8 mouse cellular contexts compared by ENCODE assay signal in genomic region chr5:140263754-140264749, GRCm38 (mm10). TPM values are rescaled to one million over a fixed set of nuclear protein-coding genes. Genes with fewer than 3 reads are reported as not detected.
DNase-seq lines count a peak whose midpoint lies in the region; ATAC-seq and TF ChIP-seq lines count a peak whose summit lies in the region.

No protein-coding gene starts in this region.

- TF ChIP-seq CTCF in hindbrain, postnatal 0 days (IDR thresholded peaks at IDR 0.05; ENCODE audit: low read depth): no peak
- TF ChIP-seq CTCF in olfactory bulb, adult 2 months (IDR thresholded peaks at IDR 0.05; ENCODE audit: insufficient read depth, low read depth, low read length): no peak
- no peak for TF ChIP-seq CTCF in lung, adult 2 months (IDR thresholded peaks at IDR 0.05; ENCODE audit: insufficient read depth, low read length)

- H3K36me3 ChIP-seq in forebrain, embryonic 14.5 days (ENCODE audit: control insufficient read depth, insufficient read depth, low read length): peaks cover 19% of the 10 kb centered on the region; the same call in 1 of the 2 replicates
- no peaks in the 10 kb centered on the region for H3K36me3 ChIP-seq in hindbrain, postnatal 0 days (ENCODE audit: insufficient read depth, low read length)
- no peaks in the 10 kb centered on the region for H3K36me3 ChIP-seq in intestine, embryonic 16.5 days (ENCODE audit: control insufficient read depth, insufficient read depth, low read length)

- peak overlapping the region; percentile 91 for H3K27ac ChIP-seq in forebrain, embryonic 14.5 days (ENCODE audit: low read depth, low read length)
- H3K27ac ChIP-seq in hindbrain, postnatal 0 days: peak overlapping the region; percentile 51; the same call in 1 of the 2 replicates
- H3K27ac ChIP-seq in olfactory bulb, adult 2 months (ENCODE audit: insufficient read depth, low read depth, low read length): peak overlapping the region; percentile 92
- no peak overlapping the region for H3K27ac ChIP-seq in intestine, embryonic 16.5 days (ENCODE audit: low read length)

- no peaks in the 10 kb centered on the region for H3K9me3 ChIP-seq in forebrain, embryonic 14.5 days (replicated peaks; ENCODE audit: control insufficient read depth, low read length)
- no peaks in the 10 kb centered on the region for H3K9me3 ChIP-seq in hindbrain, postnatal 0 days (ENCODE audit: low read length)
- no peaks in the 10 kb centered on the region for H3K9me3 ChIP-seq in intestine, embryonic 16.5 days (ENCODE audit: control insufficient read depth, low read length)

- peak overlapping the region; percentile 43 for H3K9ac ChIP-seq in forebrain, embryonic 14.5 days (ENCODE audit: low read length)
- H3K9ac ChIP-seq in hindbrain, postnatal 0 days (replicated peaks; ENCODE audit: low read length): no peak overlapping the region
- H3K9ac ChIP-seq in intestine, embryonic 16.5 days (ENCODE audit: low read depth, low read length): no peak overlapping the region

- H3K4me1 ChIP-seq in forebrain, embryonic 14.5 days (ENCODE audit: control insufficient read depth, insufficient read depth, low read length): peaks cover 18% of the 10 kb centered on the region
- H3K4me1 ChIP-seq in hindbrain, postnatal 0 days (ENCODE audit: insufficient read depth, low read length): peaks cover 19% of the 10 kb centered on the region
- H3K4me1 ChIP-seq in olfactory bulb, adult 2 months (ENCODE audit: control insufficient read depth, insufficient read depth, low read length): peaks cover 28% of the 10 kb centered on the region
- H3K4me1 ChIP-seq in intestine, embryonic 16.5 days (ENCODE audit: control insufficient read depth, insufficient read depth, low read length): no peaks in the 10 kb centered on the region
- H3K4me1 ChIP-seq in lung, adult 2 months (ENCODE audit: control insufficient read depth, insufficient read depth, low read length): peaks cover 4% of the 10 kb centered on the region; the same call in 1 of the 2 replicates

- no peak overlapping the region for H3K4me3 ChIP-seq in forebrain, embryonic 14.5 days (ENCODE audit: low read depth, low read length)
- H3K4me3 ChIP-seq in hindbrain, postnatal 0 days (ENCODE audit: low read length): no peak overlapping the region
- H3K4me3 ChIP-seq in olfactory bulb, adult 2 months (ENCODE audit: insufficient read depth, low read depth, low read length): no peak overlapping the region
- no peak overlapping the region for H3K4me3 ChIP-seq in intestine, embryonic 16.5 days (ENCODE audit: low read length)
- H3K4me3 ChIP-seq in lung, adult 2 months (replicated peaks; ENCODE audit: extremely low read depth, low read depth, low read length): no peak overlapping the region

- ATAC-seq in forebrain, embryonic 14.5 days: peak; percentile 88
- ATAC-seq in hindbrain, postnatal 0 days: peak; percentile 71
- ATAC-seq in intestine, embryonic 16.5 days: no peak

- 21% methylated on average over 30 of the region's 30 CpGs for WGBS in forebrain, embryonic 14.5 days
- WGBS in hindbrain, postnatal 0 days: 18% methylated on average over 30 of the region's 30 CpGs
- WGBS in olfactory bulb, adult 2 months: 45% methylated on average over 30 of the region's 30 CpGs
- 79% methylated on average over 30 of the region's 30 CpGs for WGBS in intestine, embryonic 16.5 days
- 80% methylated on average over 30 of the region's 30 CpGs for WGBS in lung, adult 2 months

- intact Hi-C loops in left cerebral cortex, postnatal 4 days (cut with DNase I): no loop called here

- DNase-seq in left cerebral cortex, postnatal 4 days: peak; percentile 48
- no peak for DNase-seq in left cerebral cortex, adult 11 months (ENCODE audit: low spot score)
- DNase-seq in forebrain, embryonic 14.5 days (ENCODE audit: low spot score): peak; percentile 85
- peak; percentile 70 for DNase-seq in hindbrain, postnatal 0 days (ENCODE audit: low spot score)
- no peak for DNase-seq in urinary bladder, adult 18-20 months (ENCODE audit: low spot score in 2 of 2)
- DNase-seq in lung, adult 2 months: no peak

- H3K4me2 ChIP-seq in forebrain, embryonic 14.5 days (ENCODE audit: low read length): no peak overlapping the region
- H3K4me2 ChIP-seq in hindbrain, postnatal 0 days (ENCODE audit: low read depth, low read length): peak overlapping the region; percentile 5; the same call in 1 of the 2 replicates
- no peak overlapping the region for H3K4me2 ChIP-seq in intestine, embryonic 16.5 days (ENCODE audit: low read depth, low read length)

- no peaks in the 10 kb centered on the region for H3K27me3 ChIP-seq in forebrain, embryonic 14.5 days (replicated peaks; ENCODE audit: control insufficient read depth, insufficient read depth, low read length)
- no peaks in the 10 kb centered on the region for H3K27me3 ChIP-seq in hindbrain, postnatal 0 days (ENCODE audit: insufficient read depth, low read length)
- H3K27me3 ChIP-seq in intestine, embryonic 16.5 days (replicated peaks; ENCODE audit: control insufficient read depth, insufficient read depth, low read length): no peaks in the 10 kb centered on the region

- no peak for TF ChIP-seq POLR2A in olfactory bulb, adult 2 months (IDR thresholded peaks at IDR 0.05; ENCODE audit: insufficient read depth, low read depth, low read length)
- no peak for TF ChIP-seq POLR2A in lung, adult 2 months (IDR thresholded peaks at IDR 0.05; ENCODE audit: borderline replicate concordance, extremely low read depth, low read depth, low read length)

RNA-seq across cellular contexts. Expression of gene Mad1l1, which starts 57.3 kb away (rescaled TPM):
- 10 to 100 TPM; 24.1 to 24.7 TPM for total RNA-seq in left cerebral cortex, postnatal 4 days (2021)
- polyA plus RNA-seq in forebrain, embryonic 14.5 days (2014; fragmentation: Nextera tagmentation; extraction: Ambion mirVana): 29.2 and 32.4 TPM in 2 replicates
- total RNA-seq in hindbrain, postnatal 0 days (2014; rRNA removed): 18.6 and 29.1 TPM in 2 replicates
- polyA plus RNA-seq in hindbrain, postnatal 0 days (2015; fragmentation: Nextera tagmentation; extraction: Ambion mirVana): 27.2 and 30.9 TPM in 2 replicates
- 302 TPM in 1 of 2 replicates, not detected in the other for polyA plus RNA-seq in olfactory bulb, adult 2 months (2012; ENCODE audit: insufficient read depth, insufficient read length, low replicate concordance, missing spikeins)
- polyA plus RNA-seq in intestine, embryonic 16.5 days (2015; fragmentation: Nextera tagmentation; extraction: Ambion mirVana): 31.4 and 34.1 TPM in 2 replicates
- 18.9 and 21.6 TPM in 2 replicates for polyA plus RNA-seq in lung, adult 2 months (2012; rRNA removed)

RNA-seq across cellular contexts. Expression of gene Nudt1, which starts 57.4 kb away (rescaled TPM):
- total RNA-seq in left cerebral cortex, postnatal 4 days (2021): 1 to 10 TPM; 7.1 to 8.3 TPM
- polyA plus RNA-seq in forebrain, embryonic 14.5 days (2014; fragmentation: Nextera tagmentation; extraction: Ambion mirVana): 18.3 and 24.5 TPM in 2 replicates
- total RNA-seq in hindbrain, postnatal 0 days (2014; rRNA removed): 7.5 and 8.7 TPM in 2 replicates
- polyA plus RNA-seq in hindbrain, postnatal 0 days (2015; fragmentation: Nextera tagmentation; extraction: Ambion mirVana): 19.7 and 21.4 TPM in 2 replicates
- not detected in 2 replicates for polyA plus RNA-seq in olfactory bulb, adult 2 months (2012; ENCODE audit: insufficient read depth, insufficient read length, low replicate concordance, missing spikeins)
- 48.6 and 48.8 TPM in 2 replicates for polyA plus RNA-seq in intestine, embryonic 16.5 days (2015; fragmentation: Nextera tagmentation; extraction: Ambion mirVana)
- 6.2 and 7.9 TPM in 2 replicates for polyA plus RNA-seq in lung, adult 2 months (2012; rRNA removed)

Comparison
In these comparisons a context has a peak if more than half of its experiments do, and no peak if none do; other contexts are left out.
1. DNase-seq: peak in left cerebral cortex, postnatal 4 days (single experiment), forebrain, embryonic 14.5 days (single experiment) and hindbrain, postnatal 0 days (single experiment); none in left cerebral cortex, adult 11 months (single experiment), urinary bladder, adult 18-20 months (0 of 2) and lung, adult 2 months (single experiment).